Mouse (Mus musculus): ENCODE results near the gene Krtap5-4. TPM values are rescaled to one million over a fixed set of nuclear protein-coding genes. Genes with fewer than 3 reads are reported as not detected.

Gene Krtap5-4
- polyA plus RNA-seq, 1 experiment, result not detected

GRCm38 (mm10) chr7:142341564-142342246 lies 38.4 kb downstream of the Krtap5-4 start:
- Histone ChIP-seq H3K4me1 (ENCODE audit: control insufficient read depth, insufficient read depth, low read length) (no peaks in the 10 kb centered on the region), H3K4me3 (ENCODE audit: insufficient read depth, low read length) (no peak overlapping the region), H3K27ac (ENCODE audit: insufficient read depth, low read length) (no peak overlapping the region)
- TF ChIP-seq CTCF (IDR thresholded peaks at IDR 0.05; ENCODE audit: extremely low read depth, insufficient read depth, low read length) (no peak), POLR2A (IDR thresholded peaks at IDR 0.05; ENCODE audit: extremely low read depth, insufficient read depth, low read length) (no peak)

DNA sequence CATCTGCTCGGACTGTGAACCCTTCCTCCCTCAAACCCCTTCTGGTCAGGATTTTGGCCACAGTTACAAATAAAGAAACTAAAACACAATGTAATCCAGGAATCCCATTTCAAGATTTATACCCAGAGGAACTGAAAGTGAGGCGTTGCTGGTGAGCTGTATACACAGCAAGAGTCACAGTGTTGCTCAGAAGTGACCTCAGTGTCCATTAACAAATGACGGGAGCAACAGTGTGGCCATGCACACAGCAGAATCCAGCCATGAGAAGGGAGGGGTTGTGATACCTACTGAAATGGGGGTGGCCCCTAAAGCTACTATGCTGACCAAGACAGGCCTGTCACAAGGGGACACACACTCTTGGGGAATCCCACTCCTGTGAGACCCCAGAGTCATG lies 38.9 kb downstream of the Krtap5-4 start:
- H3K27ac ChIP-seq (ENCODE audit: insufficient read depth, low read length), result no peak overlapping the region
- no peak overlapping the region for H3K4me3 ChIP-seq (ENCODE audit: insufficient read depth, low read length)
- TF ChIP-seq POLR2A (IDR thresholded peaks at IDR 0.05; ENCODE audit: extremely low read depth, insufficient read depth, low read length) (no peak), CTCF (IDR thresholded peaks at IDR 0.05; ENCODE audit: extremely low read depth, insufficient read depth, low read length) (no peak)
- H3K4me1 ChIP-seq (ENCODE audit: control insufficient read depth, insufficient read depth, low read length), result no peaks in the 10 kb centered on the region

- no peak overlapping the region for H3K4me3 ChIP-seq (ENCODE audit: insufficient read depth, low read length)
- TF ChIP-seq CTCF (IDR thresholded peaks at IDR 0.05; ENCODE audit: extremely low read depth, insufficient read depth, low read length), result no peak
- TF ChIP-seq POLR2A (IDR thresholded peaks at IDR 0.05; ENCODE audit: extremely low read depth, insufficient read depth, low read length), result no peak
- H3K27ac ChIP-seq (ENCODE audit: insufficient read depth, low read length), result no peak overlapping the region
- H3K4me1 ChIP-seq (ENCODE audit: control insufficient read depth, insufficient read depth, low read length), result no peaks in the 10 kb centered on the region
Observed at GRCm38 (mm10) chr7:142347542-142347941, 44.2 kb downstream of the Krtap5-4 start.

GRCm38 (mm10) chr7:142349308-142349961 lies 46.1 kb downstream of the Krtap5-4 start:
- H3K4me3 ChIP-seq (ENCODE audit: insufficient read depth, low read length), result no peak overlapping the region
- TF ChIP-seq CTCF (IDR thresholded peaks at IDR 0.05; ENCODE audit: extremely low read depth, insufficient read depth, low read length), result no peak
- no peak for TF ChIP-seq POLR2A (IDR thresholded peaks at IDR 0.05; ENCODE audit: extremely low read depth, insufficient read depth, low read length)
- H3K27ac ChIP-seq (ENCODE audit: insufficient read depth, low read length), result no peak overlapping the region
- no peaks in the 10 kb centered on the region for H3K4me1 ChIP-seq (ENCODE audit: control insufficient read depth, insufficient read depth, low read length)

- no peak for TF ChIP-seq CTCF (IDR thresholded peaks at IDR 0.05; ENCODE audit: extremely low read depth, insufficient read depth, low read length)
- TF ChIP-seq POLR2A (IDR thresholded peaks at IDR 0.05; ENCODE audit: extremely low read depth, insufficient read depth, low read length), result no peak
- H3K4me3 ChIP-seq (ENCODE audit: insufficient read depth, low read length), result no peak overlapping the region
- H3K27ac ChIP-seq (ENCODE audit: insufficient read depth, low read length), result no peak overlapping the region
- no peaks in the 10 kb centered on the region for H3K4me1 ChIP-seq (ENCODE audit: control insufficient read depth, insufficient read depth, low read length)
Observed at GRCm38 (mm10) chr7:142351569-142351968, 48.2 kb downstream of the Krtap5-4 start.

- no peak for TF ChIP-seq POLR2A (IDR thresholded peaks at IDR 0.05; ENCODE audit: extremely low read depth, insufficient read depth, low read length)
- TF ChIP-seq CTCF (IDR thresholded peaks at IDR 0.05; ENCODE audit: extremely low read depth, insufficient read depth, low read length), result no peak
- no peaks in the 10 kb centered on the region for H3K4me1 ChIP-seq (ENCODE audit: control insufficient read depth, insufficient read depth, low read length)
- H3K4me3 ChIP-seq (ENCODE audit: insufficient read depth, low read length), result no peak overlapping the region
- no peak overlapping the region for H3K27ac ChIP-seq (ENCODE audit: insufficient read depth, low read length)
Observed at GRCm38 (mm10) chr7:142353854-142354253, 50.5 kb downstream of the Krtap5-4 start.

Other genes with a start within 250 kb of the Krtap5-4 start
- gene Mob2, start 242.5 kb upstream of the Krtap5-4 start, polyA plus RNA-seq (2012; rRNA removed), result 49.3 and 50.7 TPM in 2 replicates
- 94.9 and 102 TPM in 2 replicates for gene Dusp8, start 207.7 kb upstream of the Krtap5-4 start, polyA plus RNA-seq (2012; rRNA removed)
- not detected in 2 replicates for gene Gm45618, start 182.8 kb upstream of the Krtap5-4 start, polyA plus RNA-seq (2012; rRNA removed)
- not detected in 2 replicates for gene Gm39115, start 167.5 kb upstream of the Krtap5-4 start, polyA plus RNA-seq (2012; rRNA removed)
- not detected in 2 replicates for gene Gm45337, start 158.9 kb upstream of the Krtap5-4 start, polyA plus RNA-seq (2012; rRNA removed)
- not detected in 2 replicates for gene Gm29735, start 146.4 kb upstream of the Krtap5-4 start, polyA plus RNA-seq (2012; rRNA removed)
- gene Gm4553, start 137.8 kb upstream of the Krtap5-4 start, polyA plus RNA-seq (2012; rRNA removed), result not detected in 2 replicates
- gene Krtap5-2, start 127.5 kb upstream of the Krtap5-4 start, polyA plus RNA-seq (2012; rRNA removed), result not detected in 2 replicates
- not detected in 2 replicates for gene Gm10153, start 113.2 kb upstream of the Krtap5-4 start, polyA plus RNA-seq (2012; rRNA removed)
- gene Krtap5-3, start 102.2 kb upstream of the Krtap5-4 start, polyA plus RNA-seq (2012; rRNA removed), result not detected in 2 replicates
- not detected in 2 replicates for gene Gm7579, start 91.7 kb upstream of the Krtap5-4 start, polyA plus RNA-seq (2012; rRNA removed)
- not detected in 2 replicates for gene Krtap5-5, start 73.6 kb upstream of the Krtap5-4 start, polyA plus RNA-seq (2012; rRNA removed)
- gene Gm40460, start 62.5 kb upstream of the Krtap5-4 start, polyA plus RNA-seq (2012; rRNA removed), result not detected in 2 replicates
- gene Gm2431, start 45.2 kb upstream of the Krtap5-4 start, polyA plus RNA-seq (2012; rRNA removed), result not detected in 2 replicates
- gene Gm4559, start 29.2 kb upstream of the Krtap5-4 start, polyA plus RNA-seq (2012; rRNA removed), result not detected in 2 replicates
- not detected in 2 replicates for gene Krtap5-1, start 6.4 kb upstream of the Krtap5-4 start, polyA plus RNA-seq (2012; rRNA removed)
- 43.0 and 45.7 TPM in 2 replicates for gene Ifitm10, start 70.2 kb downstream of the Krtap5-4 start, polyA plus RNA-seq (2012; rRNA removed)
- 0.45 and 1.4 TPM in 2 replicates for gene Gm49369, start 79.1 kb downstream of the Krtap5-4 start, polyA plus RNA-seq (2012; rRNA removed)
- gene Ctsd, start 84.5 kb downstream of the Krtap5-4 start, polyA plus RNA-seq (2012; rRNA removed), result 421 and 455 TPM in 2 replicates
- not detected in 2 replicates for gene Syt8, start 131.3 kb downstream of the Krtap5-4 start, polyA plus RNA-seq (2012; rRNA removed)
- gene Tnni2, start 138.3 kb downstream of the Krtap5-4 start, polyA plus RNA-seq (2012; rRNA removed), result 0.86 and 1.4 TPM in 2 replicates
- gene Lsp1, start 157.3 kb downstream of the Krtap5-4 start, polyA plus RNA-seq (2012; rRNA removed), result 10.2 and 12.2 TPM in 2 replicates
- gene Tnnt3, start 195.3 kb downstream of the Krtap5-4 start, polyA plus RNA-seq (2012; rRNA removed), result 0.19 and 0.40 TPM in 2 replicates
- 69.3 and 74.0 TPM in 2 replicates for gene Mrpl23, start 229.1 kb downstream of the Krtap5-4 start, polyA plus RNA-seq (2012; rRNA removed)